Mouse (Mus musculus) brain, adult 2 months (tissue): ENCODE data around the gene Snai1.
A peak's percentile ranks its signal among the peaks of the same experiment; 100 is the strongest.

Experiments used
- DNase-seq: peaks from one replicate; pipeline ENCODE4 v3.0.0; 2011; ENCODE audit warnings: low read depth, low spot score

The Snai1 gene

DNA sequence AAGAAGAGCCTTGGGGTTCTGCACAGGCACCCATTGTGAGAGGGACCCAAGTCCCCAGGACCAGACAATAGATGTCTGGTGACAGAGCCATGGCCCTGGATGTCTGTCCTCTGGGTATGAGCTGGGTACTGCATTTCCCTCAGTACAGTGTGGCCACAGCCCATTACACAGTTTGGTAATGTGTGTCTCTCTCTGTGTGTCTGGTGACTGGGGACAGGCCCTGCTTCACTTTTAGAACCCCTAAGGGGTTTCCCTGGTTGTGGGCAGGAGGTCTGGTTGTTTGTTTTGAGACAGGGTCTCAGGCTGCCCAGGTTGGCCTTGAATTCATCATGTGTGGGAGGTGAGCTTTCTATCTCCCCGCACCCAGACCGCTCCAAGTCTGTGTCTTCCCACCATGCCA is 47.3 kb downstream of the Snai1 start:
- DNase-seq = no peak

DNA sequence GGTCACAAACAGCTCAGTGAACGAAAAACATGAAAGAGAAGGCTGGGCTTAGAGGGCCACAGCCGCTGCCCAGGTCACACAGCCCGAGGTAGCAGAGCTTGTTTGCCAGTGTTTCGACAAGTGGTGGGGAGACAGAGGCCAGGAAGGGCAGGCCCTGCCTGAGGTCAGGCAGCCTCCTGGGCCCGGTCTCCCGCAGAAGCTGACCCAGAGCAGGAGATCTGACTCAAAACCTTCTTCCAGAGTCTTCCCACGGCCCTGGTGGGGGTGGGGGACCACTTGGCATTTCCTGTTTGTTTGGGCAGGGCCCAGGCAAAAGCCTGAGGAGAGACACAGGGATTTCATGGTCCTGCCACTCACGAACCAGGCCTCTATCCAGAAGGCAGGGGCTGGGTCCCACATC is 48.0 kb downstream of the Snai1 start:
- DNase-seq = no peak

- no peak for DNase-seq
These were observed 49.0 kb downstream of the Snai1 start for GRCm38 (mm10) chr2:167586976-167587375.

DNA sequence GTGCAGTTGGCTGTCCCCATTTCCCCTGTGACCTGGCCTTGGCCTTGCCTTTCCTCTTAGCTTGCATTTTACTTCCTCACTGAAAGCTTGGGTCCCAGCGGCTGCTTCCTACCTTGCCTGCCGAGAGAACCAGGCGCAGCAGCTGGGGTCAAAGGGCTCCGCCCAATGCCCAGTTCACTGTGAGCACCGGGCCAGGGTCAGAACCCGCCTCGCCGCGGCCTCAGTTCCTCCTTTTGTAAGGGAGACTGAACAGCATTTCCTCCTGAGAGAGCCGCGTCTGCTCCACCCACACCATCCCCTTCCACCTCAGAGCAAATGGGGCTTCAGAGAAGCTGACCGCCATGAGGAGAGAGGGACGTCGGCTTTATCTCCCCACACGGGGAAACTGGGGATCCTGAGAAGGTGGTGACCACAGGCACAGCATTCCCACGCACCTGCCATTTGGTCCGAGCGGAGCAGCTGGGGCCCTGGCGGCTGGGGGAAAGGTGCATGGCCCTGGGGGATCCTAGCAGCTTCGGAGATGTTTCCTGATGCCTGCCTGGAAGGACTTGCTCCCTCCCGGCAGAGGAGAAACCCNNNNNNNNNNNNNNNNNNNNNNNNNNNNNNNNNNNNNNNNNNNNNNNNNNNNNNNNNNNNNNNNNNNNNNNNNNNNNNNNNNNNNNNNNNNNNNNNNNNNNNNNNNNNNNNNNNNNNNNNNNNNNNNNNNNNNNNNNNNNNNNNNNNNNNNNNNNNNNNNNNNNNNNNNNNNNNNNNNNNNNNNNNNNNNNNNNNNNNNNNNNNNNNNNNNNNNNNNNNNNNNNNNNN is 51.0 kb downstream of the Snai1 start:
- DNase-seq = peak; percentile 35
